In genomic region chr10:99286213-99286612, GRCm38 (mm10) we compare ENCODE assay signal across 11 mouse cellular contexts. TPM values are rescaled to one million over a fixed set of nuclear protein-coding genes. Genes with fewer than 3 reads are reported as not detected.
DNase-seq lines count a peak whose midpoint lies in the region; ATAC-seq and TF ChIP-seq lines count a peak whose summit lies in the region.
"Had no signal": no experiment of that assay in that cellular context is flagged by ENCODE, and none has a peak within 500 bp of the region (broad histone marks: within the 10 kb centered on the region; RNA-seq: fewer than 3 reads in every experiment).

No protein-coding gene starts in this region.

- H3K9me3 ChIP-seq in lung, embryonic 14.5 days (ENCODE audit: low read depth, low read length): no peaks in the 10 kb centered on the region
- no peaks in the 10 kb centered on the region for H3K9me3 ChIP-seq in kidney, embryonic 15.5 days (replicated peaks)
- H3K9me3 ChIP-seq: liver, embryonic 15.5 days had no signal

- peak; percentile 22 for DNase-seq in adrenal gland, adult 2 months
- no peak for DNase-seq in adrenal gland, postnatal 4 days (ENCODE audit: low spot score in 2 of 2)
- peak; percentile 54 for DNase-seq in lung, embryonic 14.5 days
- no peak for DNase-seq in lung, adult 2 months
- DNase-seq in lung, postnatal 36 days: peak; percentile 68
- DNase-seq in layer of hippocampus, adult 9-11 months: no peak
- no peak for DNase-seq in adrenal gland, postnatal 10 days
- DNase-seq: layer of hippocampus, postnatal 36 days had no signal

- H3K4me3 ChIP-seq in lung, embryonic 14.5 days (ENCODE audit: low read depth, low read length): no peak overlapping the region
- H3K4me3 ChIP-seq in lung, adult 2 months (replicated peaks; ENCODE audit: extremely low read depth, low read depth, low read length): no peak overlapping the region
- no peak overlapping the region for H3K4me3 ChIP-seq in kidney, embryonic 15.5 days (replicated peaks)

- no peak overlapping the region for H3K4me2 ChIP-seq in lung, embryonic 14.5 days
- H3K4me2 ChIP-seq in kidney, embryonic 15.5 days: peak overlapping the region; percentile 2; the same call in 1 of the 2 replicates

- no peak overlapping the region for H3K9ac ChIP-seq in lung, embryonic 14.5 days
- H3K9ac ChIP-seq in kidney, embryonic 15.5 days: no peak overlapping the region
- H3K9ac ChIP-seq: liver, embryonic 15.5 days had no signal

- no peak for TF ChIP-seq POLR2A in lung, adult 2 months (IDR thresholded peaks at IDR 0.05; ENCODE audit: borderline replicate concordance, extremely low read depth, low read depth, low read length)

- H3K4me1 ChIP-seq in lung, embryonic 14.5 days (ENCODE audit: insufficient read depth): peaks cover 13% of the 10 kb centered on the region
- peaks cover 4% of the 10 kb centered on the region; the same call in 1 of the 2 replicates for H3K4me1 ChIP-seq in lung, adult 2 months (ENCODE audit: control insufficient read depth, insufficient read depth, low read length)
- peaks cover 31% of the 10 kb centered on the region for H3K4me1 ChIP-seq in kidney, embryonic 15.5 days

- 50% methylated on average over 7 of the region's 7 CpGs for WGBS in lung, embryonic 14.5 days
- 45% methylated on average over 7 of the region's 7 CpGs for WGBS in lung, adult 2 months
- 41% methylated on average over 7 of the region's 7 CpGs for WGBS in kidney, embryonic 15.5 days

- H3K27ac ChIP-seq in lung, embryonic 14.5 days (ENCODE audit: low read depth): no peak overlapping the region; the same call in 1 of the 2 replicates
- peak overlapping the region; percentile 65 for H3K27ac ChIP-seq in kidney, embryonic 15.5 days
- H3K27ac ChIP-seq: liver, embryonic 15.5 days had no signal

- no peaks in the 10 kb centered on the region for H3K27me3 ChIP-seq in lung, embryonic 14.5 days (ENCODE audit: insufficient read depth, low read length)
- no peaks in the 10 kb centered on the region for H3K27me3 ChIP-seq in kidney, embryonic 15.5 days

- no peaks in the 10 kb centered on the region for H3K36me3 ChIP-seq in lung, embryonic 14.5 days (ENCODE audit: insufficient read depth)
- no peaks in the 10 kb centered on the region for H3K36me3 ChIP-seq in kidney, embryonic 15.5 days
- H3K36me3 ChIP-seq: G1E; liver, embryonic 15.5 days had no signal

- 0 out of 2 replicates have a peak, but pooled peaks have one; percentile 3 for TF ChIP-seq CTCF in lung, embryonic 14.5 days (IDR thresholded peaks at IDR 0.05; ENCODE audit: low read depth)
- no peak for TF ChIP-seq CTCF in lung, adult 2 months (IDR thresholded peaks at IDR 0.05; ENCODE audit: insufficient read depth, low read length)

- no peak for ATAC-seq in lung, embryonic 14.5 days (ENCODE audit: insufficient read depth)
- ATAC-seq in kidney, embryonic 15.5 days (replicated peaks; ENCODE audit: low FRiP score): no peak

RNA-seq across cellular contexts. Expression of gene Dusp6, which starts 23.2 kb away (rescaled TPM):
- 100 to 1,000 TPM in 1 of 2 experiments, 10 to 100 TPM in 1; 70.4 to 146 TPM for total RNA-seq in adrenal gland, adult 2 months (2021)
- polyA plus RNA-seq in adrenal gland, adult 2 months (2012; rRNA removed): 105 TPM in 2 replicates
- total RNA-seq in adrenal gland, postnatal 4 days (2021): 100 to 1,000 TPM; 117 to 123 TPM
- 73.4 and 76.8 TPM in 2 replicates for polyA plus RNA-seq in lung, embryonic 14.5 days (2014; fragmentation: Nextera tagmentation; extraction: Ambion mirVana)
- 81.2 and 85.4 TPM in 2 replicates for polyA plus RNA-seq in lung, adult 2 months (2012; rRNA removed)
- polyA plus RNA-seq in kidney, embryonic 15.5 days (2015; fragmentation: Nextera tagmentation; extraction: Ambion mirVana): 85.7 and 88.7 TPM in 2 replicates
- 10 to 100 TPM; 90.0 to 93.5 TPM for total RNA-seq in adrenal gland, postnatal 10 days (2021)
- polyA plus RNA-seq: G1E had no signal

Comparison
In these comparisons a context has a peak if more than half of its experiments do, and no peak if none do; other contexts are left out.
1. DNase-seq: peak in adrenal gland, adult 2 months (single experiment), lung, embryonic 14.5 days (single experiment) and lung, postnatal 36 days (single experiment); none in adrenal gland, postnatal 4 days (0 of 2), lung, adult 2 months (single experiment), layer of hippocampus, adult 9-11 months (single experiment) and adrenal gland, postnatal 10 days (single experiment).